Mouse (Mus musculus) ovary, postnatal 14 days (tissue): ENCODE results near the gene Gm21719.
"Not testable (repeated sequence)": the region's sequence is repeated elsewhere in the genome, so short reads cannot be mapped to it uniquely, and the experiment has no call there.

Source experiments
- DNase-seq: peaks from one replicate; pipeline ENCODE4 v3.0.0; 2022; ENCODE audit warnings: low spot score

The Gm21719 gene

DNA sequence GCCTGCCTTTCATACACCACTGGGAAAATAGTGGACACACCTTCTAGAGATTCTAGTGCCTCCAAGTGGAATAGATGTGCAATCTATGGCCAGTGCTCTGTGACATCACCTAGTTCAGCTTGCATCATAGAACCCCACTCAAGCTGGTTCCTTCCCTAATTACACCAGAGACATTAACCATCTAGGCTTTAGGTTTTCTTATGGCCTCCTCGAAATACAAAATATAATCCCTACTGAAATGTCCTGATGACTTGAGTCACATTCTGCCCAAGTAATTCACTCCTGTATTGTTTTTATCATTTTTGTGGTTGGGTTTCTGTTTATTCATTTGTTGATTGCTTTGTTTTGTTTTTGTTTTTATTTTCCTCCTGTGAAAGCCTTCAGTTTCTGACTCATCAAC is at the start of gene Gm21719:
TSS of gene Gm21719 (minus strand) at position 101 of the 400 bp plus-strand sequence.
- DNase-seq = not testable (repeated sequence)
